Mouse (Mus musculus): ENCODE measurements at regions not wholly inside any gene's neighbourhood (a gene's known extent, or its start where the extent isn't known, plus 50 kb on each side); places are given as distances from the start of the nearest gene placed in this dataset.

GRCm38 (mm10) chr8:36304809-36305208, 539.2 kb downstream of the Gm19410 start:
- Histone ChIP-seq H3K9me3 (ENCODE audit: control insufficient read depth, low read depth, low read length) (no peaks in the 10 kb centered on the region), H3K4me3 (ENCODE audit: low read depth, low read length) (no peak overlapping the region), H3K27me3 (ENCODE audit: control insufficient read depth, insufficient read depth, low read length) (no peaks in the 10 kb centered on the region), H3K4me2 (replicated peaks; ENCODE audit: low read depth, low read length) (no peak overlapping the region), H3K4me1 (ENCODE audit: control insufficient read depth, insufficient read depth, low read length) (no peaks in the 10 kb centered on the region), H3K27ac (ENCODE audit: low read length) (no peak overlapping the region), H3K9ac (replicated peaks; ENCODE audit: low read depth, low read length) (no peak overlapping the region), H3K36me3 (ENCODE audit: control insufficient read depth, insufficient read depth, low read length) (no peaks in the 10 kb centered on the region)
- ATAC-seq (ENCODE audit: insufficient number of reproducible peaks, insufficient read depth, low FRiP score, low read depth): no peak
- 87% methylated on average over 10 of the region's 10 CpGs for WGBS

GRCm38 (mm10) chr8:36306336-36306735, 540.7 kb downstream of the Gm19410 start:
- no peak overlapping the region for H3K4me2 ChIP-seq (replicated peaks; ENCODE audit: low read depth, low read length)
- no peak overlapping the region for H3K4me3 ChIP-seq (ENCODE audit: low read depth, low read length)
- H3K27me3 ChIP-seq (ENCODE audit: control insufficient read depth, insufficient read depth, low read length): no peaks in the 10 kb centered on the region
- no peak overlapping the region for H3K9ac ChIP-seq (replicated peaks; ENCODE audit: low read depth, low read length)
- no peaks in the 10 kb centered on the region for H3K9me3 ChIP-seq (ENCODE audit: control insufficient read depth, low read depth, low read length)
- no peak overlapping the region for H3K27ac ChIP-seq (ENCODE audit: low read length)
- H3K4me1 ChIP-seq (ENCODE audit: control insufficient read depth, insufficient read depth, low read length): no peaks in the 10 kb centered on the region
- ATAC-seq (ENCODE audit: insufficient number of reproducible peaks, insufficient read depth, low FRiP score, low read depth): no peak
- whole genome bisulfite sequencing: 89% methylated on average over 4 of the region's 4 CpGs
- H3K36me3 ChIP-seq (ENCODE audit: control insufficient read depth, insufficient read depth, low read length): no peaks in the 10 kb centered on the region

GRCm38 (mm10) chr8:36307496-36307895, 541.9 kb downstream of the Gm19410 start:
- 77% methylated on average over 8 of the region's 8 CpGs for WGBS
- no peak overlapping the region for H3K4me2 ChIP-seq (replicated peaks; ENCODE audit: low read depth, low read length)
- no peak overlapping the region for H3K9ac ChIP-seq (replicated peaks; ENCODE audit: low read depth, low read length)
- ATAC-seq (ENCODE audit: insufficient number of reproducible peaks, insufficient read depth, low FRiP score, low read depth): no peak
- no peaks in the 10 kb centered on the region for H3K9me3 ChIP-seq (ENCODE audit: control insufficient read depth, low read depth, low read length)
- H3K27me3 ChIP-seq (ENCODE audit: control insufficient read depth, insufficient read depth, low read length): no peaks in the 10 kb centered on the region
- H3K27ac ChIP-seq (ENCODE audit: low read length): no peak overlapping the region
- no peak overlapping the region for H3K4me3 ChIP-seq (ENCODE audit: low read depth, low read length)
- H3K4me1 ChIP-seq (ENCODE audit: control insufficient read depth, insufficient read depth, low read length): no peaks in the 10 kb centered on the region
- H3K36me3 ChIP-seq (ENCODE audit: control insufficient read depth, insufficient read depth, low read length): no peaks in the 10 kb centered on the region

DNA sequence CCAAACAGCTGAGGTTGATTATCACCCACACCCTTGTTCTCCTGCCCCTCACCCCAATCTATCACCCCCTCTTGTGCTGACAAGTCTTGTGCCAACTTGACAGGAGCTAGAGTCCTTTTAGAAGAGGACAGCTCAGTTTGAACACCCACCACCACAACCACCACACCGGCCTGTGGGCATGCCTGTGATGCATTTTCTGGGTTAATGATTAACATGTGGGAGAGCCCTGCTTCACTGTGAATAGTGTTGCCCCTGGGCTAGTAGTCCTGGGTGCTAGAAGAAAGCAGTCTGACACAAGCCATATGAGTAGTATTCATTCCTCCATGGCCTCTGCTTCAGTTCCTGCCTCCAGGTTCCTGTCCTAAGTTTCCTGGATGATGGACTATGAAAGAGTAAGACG, 542.5 kb downstream of the Gm19410 start:
- Histone ChIP-seq H3K36me3 (ENCODE audit: control insufficient read depth, insufficient read depth, low read length) (no peaks in the 10 kb centered on the region), H3K4me2 (replicated peaks; ENCODE audit: low read depth, low read length) (no peak overlapping the region), H3K27me3 (ENCODE audit: control insufficient read depth, insufficient read depth, low read length) (no peaks in the 10 kb centered on the region), H3K9me3 (ENCODE audit: control insufficient read depth, low read depth, low read length) (no peaks in the 10 kb centered on the region), H3K9ac (replicated peaks; ENCODE audit: low read depth, low read length) (no peak overlapping the region), H3K4me3 (ENCODE audit: low read depth, low read length) (no peak overlapping the region), H3K27ac (ENCODE audit: low read length) (no peak overlapping the region), H3K4me1 (ENCODE audit: control insufficient read depth, insufficient read depth, low read length) (no peaks in the 10 kb centered on the region)
- 73% methylated on average over 2 of the region's 2 CpGs for WGBS
- no peak; the same call in 1 of the 2 replicates for ATAC-seq (ENCODE audit: insufficient number of reproducible peaks, insufficient read depth, low FRiP score, low read depth)

- no peak for ATAC-seq (ENCODE audit: insufficient number of reproducible peaks, insufficient read depth, low FRiP score, low read depth)
- no peak overlapping the region for H3K4me2 ChIP-seq (replicated peaks; ENCODE audit: low read depth, low read length)
- no peaks in the 10 kb centered on the region for H3K4me1 ChIP-seq (ENCODE audit: control insufficient read depth, insufficient read depth, low read length)
- no peaks in the 10 kb centered on the region for H3K9me3 ChIP-seq (ENCODE audit: control insufficient read depth, low read depth, low read length)
- WGBS: 85% methylated on average over 6 of the region's 6 CpGs
- no peak overlapping the region for H3K9ac ChIP-seq (replicated peaks; ENCODE audit: low read depth, low read length)
- H3K4me3 ChIP-seq (ENCODE audit: low read depth, low read length): no peak overlapping the region
- no peaks in the 10 kb centered on the region for H3K27me3 ChIP-seq (ENCODE audit: control insufficient read depth, insufficient read depth, low read length)
- no peak overlapping the region for H3K27ac ChIP-seq (ENCODE audit: low read length)
- H3K36me3 ChIP-seq (ENCODE audit: control insufficient read depth, insufficient read depth, low read length): no peaks in the 10 kb centered on the region
Observed at GRCm38 (mm10) chr8:36309326-36309725, 543.7 kb downstream of the Gm19410 start.

- H3K27ac ChIP-seq (ENCODE audit: low read length): no peak overlapping the region
- no peak overlapping the region for H3K4me3 ChIP-seq (ENCODE audit: low read depth, low read length)
- no peaks in the 10 kb centered on the region for H3K4me1 ChIP-seq (ENCODE audit: control insufficient read depth, insufficient read depth, low read length)
- H3K36me3 ChIP-seq (ENCODE audit: control insufficient read depth, insufficient read depth, low read length): no peaks in the 10 kb centered on the region
- H3K4me2 ChIP-seq (replicated peaks; ENCODE audit: low read depth, low read length): no peak overlapping the region
- 70% methylated on average over 10 of the region's 10 CpGs for WGBS
- no peaks in the 10 kb centered on the region for H3K9me3 ChIP-seq (ENCODE audit: control insufficient read depth, low read depth, low read length)
- no peak overlapping the region for H3K9ac ChIP-seq (replicated peaks; ENCODE audit: low read depth, low read length)
- ATAC-seq (ENCODE audit: insufficient number of reproducible peaks, insufficient read depth, low FRiP score, low read depth): no peak
- H3K27me3 ChIP-seq (ENCODE audit: control insufficient read depth, insufficient read depth, low read length): no peaks in the 10 kb centered on the region
Observed at GRCm38 (mm10) chr8:36309952-36310351, 544.4 kb downstream of the Gm19410 start.

GRCm38 (mm10) chr8:36311734-36312133, 546.1 kb downstream of the Gm19410 start:
- Histone ChIP-seq H3K4me2 (replicated peaks; ENCODE audit: low read depth, low read length) (no peak overlapping the region), H3K27me3 (ENCODE audit: control insufficient read depth, insufficient read depth, low read length) (no peaks in the 10 kb centered on the region), H3K27ac (ENCODE audit: low read length) (no peak overlapping the region), H3K9ac (replicated peaks; ENCODE audit: low read depth, low read length) (no peak overlapping the region), H3K4me3 (ENCODE audit: low read depth, low read length) (no peak overlapping the region), H3K9me3 (ENCODE audit: control insufficient read depth, low read depth, low read length) (no peaks in the 10 kb centered on the region), H3K36me3 (ENCODE audit: control insufficient read depth, insufficient read depth, low read length) (no peaks in the 10 kb centered on the region), H3K4me1 (ENCODE audit: control insufficient read depth, insufficient read depth, low read length) (no peaks in the 10 kb centered on the region)
- WGBS: 72% methylated on average over 5 of the region's 5 CpGs
- no peak for ATAC-seq (ENCODE audit: insufficient number of reproducible peaks, insufficient read depth, low FRiP score, low read depth)

- Histone ChIP-seq H3K36me3 (ENCODE audit: control insufficient read depth, insufficient read depth, low read length) (no peaks in the 10 kb centered on the region), H3K9ac (replicated peaks; ENCODE audit: low read depth, low read length) (no peak overlapping the region), H3K4me1 (ENCODE audit: control insufficient read depth, insufficient read depth, low read length) (no peaks in the 10 kb centered on the region), H3K4me2 (replicated peaks; ENCODE audit: low read depth, low read length) (no peak overlapping the region), H3K4me3 (ENCODE audit: low read depth, low read length) (no peak overlapping the region), H3K27me3 (ENCODE audit: control insufficient read depth, insufficient read depth, low read length) (no peaks in the 10 kb centered on the region), H3K9me3 (ENCODE audit: control insufficient read depth, low read depth, low read length) (no peaks in the 10 kb centered on the region), H3K27ac (ENCODE audit: low read length) (no peak overlapping the region)
- WGBS: 68% methylated on average over 3 of the region's 3 CpGs
- no peak for ATAC-seq (ENCODE audit: insufficient number of reproducible peaks, insufficient read depth, low FRiP score, low read depth)
Observed at GRCm38 (mm10) chr8:36312963-36313362, 547.4 kb downstream of the Gm19410 start.

GRCm38 (mm10) chr8:36318396-36318795, 552.8 kb downstream of the Gm19410 start:
- no peak for ATAC-seq (ENCODE audit: insufficient number of reproducible peaks, insufficient read depth, low FRiP score, low read depth)
- WGBS: 75% methylated on average over 2 of the region's 2 CpGs

More at GRCm38 (mm10) chr8:36318396-36318795, 552.8 kb downstream of the Gm19410 start:
- Histone ChIP-seq H3K27ac (ENCODE audit: low read length) (no peak overlapping the region), H3K4me2 (replicated peaks; ENCODE audit: low read depth, low read length) (no peak overlapping the region), H3K36me3 (ENCODE audit: control insufficient read depth, insufficient read depth, low read length) (no peaks in the 10 kb centered on the region), H3K27me3 (ENCODE audit: control insufficient read depth, insufficient read depth, low read length) (no peaks in the 10 kb centered on the region), H3K4me1 (ENCODE audit: control insufficient read depth, insufficient read depth, low read length) (no peaks in the 10 kb centered on the region), H3K4me3 (ENCODE audit: low read depth, low read length) (no peak overlapping the region), H3K9ac (replicated peaks; ENCODE audit: low read depth, low read length) (no peak overlapping the region), H3K9me3 (ENCODE audit: control insufficient read depth, low read depth, low read length) (no peaks in the 10 kb centered on the region)

Data from stomach, embryonic 14.5 days (tissue).